In genomic region chr3:137913093-137913492, GRCm38 (mm10) we compare ENCODE assay signal across 29 mouse cellular contexts. TPM values are rescaled to one million over a fixed set of nuclear protein-coding genes. Genes with fewer than 3 reads are reported as not detected.
DNase-seq lines count a peak whose midpoint lies in the region; ATAC-seq and TF ChIP-seq lines count a peak whose summit lies in the region.
"Had no signal": no experiment of that assay in that cellular context is flagged by ENCODE, and none has a peak within 500 bp of the region (broad histone marks: within the 10 kb centered on the region; RNA-seq: fewer than 3 reads in every experiment).

No protein-coding gene starts in this region.

- no peak for DNase-seq in liver, postnatal 0 days
- no peak for DNase-seq in liver
- DNase-seq in large intestine, adult 2 months (ENCODE audit: low read depth, low spot score): peak; percentile 56
- DNase-seq in stomach, postnatal 0 days (ENCODE audit: low spot score): no peak
- DNase-seq in gastrocnemius, postnatal 14 days: no peak
- DNase-seq in layer of hippocampus, postnatal 10 days (ENCODE audit: low spot score in 2 of 2): no peak
- DNase-seq: adrenal gland, postnatal 10 days; adrenal gland, postnatal 36 days; B cell, adult 2 months; cerebellum, adult 18-20 months; cerebellum, adult 9-11 months; cerebellum, postnatal 25 days; forebrain, postnatal 0 days; gastrocnemius, adult 2 months; gastrocnemius, postnatal 36 days; heart, adult 2 months; heart, postnatal 14 days; heart, postnatal 4 days had no signal

- H3K36me3 ChIP-seq in liver, postnatal 0 days (replicated peaks; ENCODE audit: insufficient read depth, low read length): peaks cover 4% of the 10 kb centered on the region; the same call in 1 of the 2 replicates
- no peaks in the 10 kb centered on the region for H3K36me3 ChIP-seq in intestine, embryonic 15.5 days
- H3K36me3 ChIP-seq in stomach, postnatal 0 days (ENCODE audit: control insufficient read depth, insufficient read depth, low read length): no peaks in the 10 kb centered on the region

- intact Hi-C loops in gastrocnemius, postnatal 14 days (cut with DNase I; ENCODE audit: low total_unique reads): no loop called here

- no peak for TF ChIP-seq EP300 in liver, postnatal 0 days (IDR thresholded peaks at IDR 0.05; ENCODE audit: low read depth)
- no peak for TF ChIP-seq EP300 in stomach, postnatal 0 days (optimal IDR thresholded peaks at IDR 0.05)

- peak overlapping the region; percentile 55; the same call in 1 of the 2 replicates for H3K27ac ChIP-seq in liver, postnatal 0 days (ENCODE audit: low read depth)
- no peak overlapping the region for H3K27ac ChIP-seq in intestine, embryonic 15.5 days
- no peak overlapping the region for H3K27ac ChIP-seq in stomach, postnatal 0 days (replicated peaks)
- H3K27ac ChIP-seq: embryonic facial prominence, embryonic 12.5 days; embryonic facial prominence, embryonic 15.5 days; gastrocnemius, adult 2 months; heart, adult 2 months; heart, embryonic 10.5 days; heart, embryonic 13.5 days; hindbrain, embryonic 12.5 days; hindbrain, embryonic 15.5 days had no signal

- H3K9ac ChIP-seq in liver, postnatal 0 days (replicated peaks): no peak overlapping the region
- no peak overlapping the region for H3K9ac ChIP-seq in intestine, embryonic 15.5 days
- H3K9ac ChIP-seq in stomach, postnatal 0 days (ENCODE audit: low read length): no peak overlapping the region
- H3K9ac ChIP-seq: embryonic facial prominence, embryonic 12.5 days; embryonic facial prominence, embryonic 15.5 days; forebrain, postnatal 0 days; heart, embryonic 13.5 days; hindbrain, embryonic 12.5 days; hindbrain, embryonic 15.5 days had no signal

- H3K27me3 ChIP-seq in liver, postnatal 0 days (ENCODE audit: insufficient read depth, low read length): no peaks in the 10 kb centered on the region
- H3K27me3 ChIP-seq in intestine, embryonic 15.5 days (replicated peaks): no peaks in the 10 kb centered on the region
- H3K27me3 ChIP-seq in stomach, postnatal 0 days (ENCODE audit: control insufficient read depth, insufficient read depth, low read length): no peaks in the 10 kb centered on the region
- H3K27me3 ChIP-seq: CH12.LX; embryonic facial prominence, embryonic 12.5 days; embryonic facial prominence, embryonic 15.5 days; heart, embryonic 13.5 days; hindbrain, embryonic 12.5 days; hindbrain, embryonic 15.5 days; Patski had no signal

- no peak overlapping the region for H3K4me2 ChIP-seq in liver, postnatal 0 days (ENCODE audit: low read depth, low read length)
- no peak overlapping the region for H3K4me2 ChIP-seq in intestine, embryonic 15.5 days (replicated peaks)
- H3K4me2 ChIP-seq in stomach, postnatal 0 days (replicated peaks; ENCODE audit: low read depth): no peak overlapping the region
- H3K4me2 ChIP-seq: embryonic facial prominence, embryonic 12.5 days; embryonic facial prominence, embryonic 15.5 days; heart, embryonic 13.5 days; hindbrain, embryonic 12.5 days; hindbrain, embryonic 15.5 days had no signal

- WGBS in liver, postnatal 0 days (ENCODE audit: insufficient replicate concordance): 46% methylated on average over 2 of the region's 2 CpGs
- 41% methylated on average over 2 of the region's 2 CpGs for WGBS in intestine, embryonic 15.5 days
- 18% methylated on average over 2 of the region's 2 CpGs for WGBS in large intestine, adult 2 months
- 34% methylated on average over 2 of the region's 2 CpGs for WGBS in stomach, postnatal 0 days

- peak; percentile 89 for ATAC-seq in liver, postnatal 0 days
- peak; percentile 40; the same call in 1 of the 2 replicates for ATAC-seq in intestine, embryonic 15.5 days
- ATAC-seq in stomach, postnatal 0 days (ENCODE audit: low FRiP score, low TSS enrichment): peak; percentile 99
- ATAC-seq: forebrain, embryonic 14.5 days; forebrain, postnatal 0 days; Patski had no signal

- H3K9me3 ChIP-seq in liver, postnatal 0 days (ENCODE audit: low read length): no peaks in the 10 kb centered on the region
- H3K9me3 ChIP-seq in intestine, embryonic 15.5 days: no peaks in the 10 kb centered on the region
- no peaks in the 10 kb centered on the region for H3K9me3 ChIP-seq in stomach, postnatal 0 days (ENCODE audit: control insufficient read depth, low read length)
- H3K9me3 ChIP-seq: embryonic facial prominence, embryonic 12.5 days; embryonic facial prominence, embryonic 15.5 days; G1E; heart, embryonic 10.5 days; heart, embryonic 13.5 days; hindbrain, embryonic 12.5 days; hindbrain, embryonic 15.5 days had no signal

- H3K4me3 ChIP-seq in liver, postnatal 0 days (ENCODE audit: low read depth, low read length): no peak overlapping the region
- H3K4me3 ChIP-seq in intestine, embryonic 15.5 days (replicated peaks): no peak overlapping the region
- H3K4me3 ChIP-seq in stomach, postnatal 0 days (ENCODE audit: low read depth, low read length): no peak overlapping the region
- H3K4me3 ChIP-seq: embryonic facial prominence, embryonic 12.5 days; embryonic facial prominence, embryonic 15.5 days; gastrocnemius, adult 2 months; heart, adult 2 months; heart, embryonic 10.5 days; heart, embryonic 13.5 days; hindbrain, embryonic 12.5 days; hindbrain, embryonic 15.5 days had no signal

- no peak for TF ChIP-seq CTCF in liver, postnatal 0 days (IDR thresholded peaks at IDR 0.05; ENCODE audit: low read depth)
- no peak for TF ChIP-seq CTCF in stomach, postnatal 0 days (IDR thresholded peaks at IDR 0.05; ENCODE audit: low read depth)

- peaks cover 9% of the 10 kb centered on the region for H3K4me1 ChIP-seq in liver, postnatal 0 days (ENCODE audit: insufficient read depth)
- H3K4me1 ChIP-seq in intestine, embryonic 15.5 days (replicated peaks): peaks cover 4% of the 10 kb centered on the region; the same call in 1 of the 2 replicates
- peaks cover 4% of the 10 kb centered on the region; the same call in 1 of the 2 replicates for H3K4me1 ChIP-seq in stomach, postnatal 0 days (replicated peaks; ENCODE audit: control insufficient read depth, insufficient read depth)

RNA-seq across cellular contexts. Expression of gene Lamtor3, which starts 5.2 kb away (rescaled TPM):
- polyA plus RNA-seq in liver, postnatal 0 days (2015; fragmentation: Nextera tagmentation; extraction: Ambion mirVana): 44.3 and 46.5 TPM in 2 replicates
- 135 and 139 TPM in 2 replicates for polyA plus RNA-seq in intestine, embryonic 15.5 days (2015; fragmentation: Nextera tagmentation; extraction: Ambion mirVana)
- 25.4 and 29.1 TPM in 2 replicates for polyA plus RNA-seq in large intestine, adult 2 months (2012; rRNA removed)
- 104 and 106 TPM in 2 replicates for polyA plus RNA-seq in stomach, postnatal 0 days (2015; fragmentation: Nextera tagmentation; extraction: Ambion mirVana)
- 10 to 100 TPM; 47.3 to 51.2 TPM for total RNA-seq in gastrocnemius, postnatal 14 days (2021)
- 10 to 100 TPM; 65.3 to 66.9 TPM for total RNA-seq in layer of hippocampus, postnatal 10 days (2021)

RNA-seq across cellular contexts. Expression of gene Dnajb14, which starts 45.6 kb away (rescaled TPM):
- 6.4 and 6.9 TPM in 2 replicates for polyA plus RNA-seq in liver, postnatal 0 days (2015; fragmentation: Nextera tagmentation; extraction: Ambion mirVana)
- polyA plus RNA-seq in intestine, embryonic 15.5 days (2015; fragmentation: Nextera tagmentation; extraction: Ambion mirVana): 13.5 and 14.0 TPM in 2 replicates
- 2.0 and 3.2 TPM in 2 replicates for polyA plus RNA-seq in large intestine, adult 2 months (2012; rRNA removed)
- 10.8 and 12.6 TPM in 2 replicates for polyA plus RNA-seq in stomach, postnatal 0 days (2015; fragmentation: Nextera tagmentation; extraction: Ambion mirVana)
- 1 to 10 TPM; 7.2 to 9.6 TPM for total RNA-seq in gastrocnemius, postnatal 14 days (2021)
- total RNA-seq in layer of hippocampus, postnatal 10 days (2021): 10 to 100 TPM; 40.1 to 44.9 TPM

RNA-seq across cellular contexts. Expression of gene H2afz, which starts 48.8 kb away (rescaled TPM):
- polyA plus RNA-seq in liver, postnatal 0 days (2015; fragmentation: Nextera tagmentation; extraction: Ambion mirVana): 651 and 676 TPM in 2 replicates
- 1,494 and 1,747 TPM in 2 replicates for polyA plus RNA-seq in intestine, embryonic 15.5 days (2015; fragmentation: Nextera tagmentation; extraction: Ambion mirVana)
- polyA plus RNA-seq in large intestine, adult 2 months (2012; rRNA removed): 1,057 and 1,209 TPM in 2 replicates
- 779 and 844 TPM in 2 replicates for polyA plus RNA-seq in stomach, postnatal 0 days (2015; fragmentation: Nextera tagmentation; extraction: Ambion mirVana)
- 10 to 100 TPM; 87.8 to 95.7 TPM for total RNA-seq in gastrocnemius, postnatal 14 days (2021)
- 100 to 1,000 TPM; 193 to 223 TPM for total RNA-seq in layer of hippocampus, postnatal 10 days (2021)

Comparison
In these comparisons a context has a peak if more than half of its experiments do, and no peak if none do; other contexts are left out.
1. ATAC-seq: peak in every context shown above with its lines; median percentile 99 in stomach, postnatal 0 days; 89 in liver, postnatal 0 days; 40 in intestine, embryonic 15.5 days.